Mouse (Mus musculus) lung, embryonic 16.5 days (tissue): ENCODE data around the gene Cma2. TPM values are rescaled to one million over a fixed set of nuclear protein-coding genes. Genes with fewer than 3 reads are reported as not detected.

Experiments used
- ATAC-seq: fragments of 200-750 bp; cut with Nextera tagmentation; 2 replicates; pipeline ENCODE4 v1.8.0; 2017; ENCODE audit warnings: low read depth, mild to moderate bottlenecking, moderate library complexity
- H3K27ac ChIP-seq: fragments of 300-500 bp; sonication (generic); 2 replicates; pipeline ENCODE4 v1.5.1; 2014; ENCODE audit warnings: mild to moderate bottlenecking, control low read depth, low read length
- H3K27me3 ChIP-seq: fragments of 300-500 bp; sonication (generic); 2 replicates; pipeline ENCODE4 v1.6.1; 2014; ENCODE audit warnings: low read depth, low read length, mixed read lengths; ENCODE audit not compliant: control insufficient read depth, insufficient read depth
- H3K36me3 ChIP-seq: fragments of 300-500 bp; sonication (generic); 2 replicates; pipeline ENCODE4 v1.6.1; 2014; ENCODE audit warnings: low read length; ENCODE audit not compliant: control insufficient read depth, insufficient read depth
- H3K4me1 ChIP-seq: fragments of 300-500 bp; sonication (generic); replicated peaks from 2 replicates; pipeline ENCODE4 v1.6.1; 2014; ENCODE audit warnings: low read length, mixed read lengths; ENCODE audit not compliant: control insufficient read depth, insufficient read depth
- H3K4me2 ChIP-seq: fragments of 300-500 bp; sonication (generic); 2 replicates; pipeline ENCODE4 v1.6.1; 2014; ENCODE audit warnings: low read depth, low read length, control low read depth
- H3K4me3 ChIP-seq: fragments of 300-500 bp; sonication (generic); 2 replicates; pipeline ENCODE4 v1.5.1; 2014; ENCODE audit warnings: mild to moderate bottlenecking, low read length, control low read depth
- H3K9ac ChIP-seq: fragments of 300-500 bp; sonication (generic); 2 replicates; pipeline ENCODE4 v1.6.1; 2014; ENCODE audit warnings: low read length, control low read depth
- H3K9me3 ChIP-seq: fragments of 300-500 bp; sonication (generic); 2 replicates; pipeline ENCODE4 v1.6.1; 2016; ENCODE audit warnings: low read length; ENCODE audit not compliant: control insufficient read depth
- WGBS: fragments of 180-500 bp; shearing (Covaris S2); extraction: QIAGEN DNeasy Blood & Tissue Kit; methylation state at CpG from one replicate; pipeline ENCODE4 v1.1.7; 2014; 5-methylcytosine and 5-hydroxymethylcytosine counted together
- polyA plus RNA-seq: library from polyadenylated mRNA; unstranded; fragments of >200 nt; fragmentation: Nextera tagmentation; extraction: Ambion mirVana; gene quantifications from 2 replicates; pipeline ENCODE4 v1.2.1, GENCODE M21; 2015

Cma2 gene
- not detected in 2 replicates for polyA plus RNA-seq

GRCm38 (mm10) chr14:55950346-55951030 lies at the start of gene Cma2:
TSS of gene Cma2 (plus strand) at chr14:55950980.
- Histone ChIP-seq H3K9me3 (no peaks in the 10 kb centered on the region), H3K4me1 (peaks cover 3% of the 10 kb centered on the region; the same call in 1 of the 2 replicates), H3K36me3 (no peaks in the 10 kb centered on the region), H3K27me3 (no peaks in the 10 kb centered on the region), H3K27ac (no peak within 1 kb of the TSS), H3K4me3 (no peak within 1 kb of the TSS), H3K4me2 (no peak within 1 kb of the TSS), H3K9ac (no peak within 1 kb of the TSS)
- 77% methylated on average over 6 of the region's 6 CpGs for WGBS
- ATAC-seq, result no peak

DNA sequence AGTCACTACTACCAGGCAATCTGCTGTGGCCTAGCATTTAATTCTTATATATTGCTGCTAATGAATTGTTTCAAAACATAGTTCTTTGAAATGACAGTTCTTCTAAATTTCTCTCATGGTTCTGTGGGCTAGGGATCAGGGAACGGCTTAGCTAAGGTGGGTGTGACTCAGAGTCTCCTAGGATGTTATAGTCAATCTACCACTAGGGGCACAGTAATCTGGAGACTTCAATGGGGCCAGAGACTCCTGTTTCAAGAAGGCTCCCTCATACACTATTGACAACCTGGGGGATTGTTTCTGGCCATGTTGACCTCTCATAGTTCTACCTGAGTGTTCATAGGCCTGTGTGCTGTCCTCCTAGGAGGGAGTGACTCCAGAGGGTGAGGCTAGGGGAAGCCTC lies 45.3 kb upstream of the Cma2 start:
- Histone ChIP-seq H3K9ac (no peak overlapping the region), H3K4me1 (peaks cover 5% of the 10 kb centered on the region; the same call in 1 of the 2 replicates), H3K4me2 (no peak overlapping the region), H3K27me3 (no peaks in the 10 kb centered on the region), H3K4me3 (no peak overlapping the region), H3K27ac (no peak overlapping the region), H3K9me3 (no peaks in the 10 kb centered on the region), H3K36me3 (no peaks in the 10 kb centered on the region)
- WGBS, result 14% methylated on average over 1 of the region's 1 CpGs
- ATAC-seq, result no peak

DNA sequence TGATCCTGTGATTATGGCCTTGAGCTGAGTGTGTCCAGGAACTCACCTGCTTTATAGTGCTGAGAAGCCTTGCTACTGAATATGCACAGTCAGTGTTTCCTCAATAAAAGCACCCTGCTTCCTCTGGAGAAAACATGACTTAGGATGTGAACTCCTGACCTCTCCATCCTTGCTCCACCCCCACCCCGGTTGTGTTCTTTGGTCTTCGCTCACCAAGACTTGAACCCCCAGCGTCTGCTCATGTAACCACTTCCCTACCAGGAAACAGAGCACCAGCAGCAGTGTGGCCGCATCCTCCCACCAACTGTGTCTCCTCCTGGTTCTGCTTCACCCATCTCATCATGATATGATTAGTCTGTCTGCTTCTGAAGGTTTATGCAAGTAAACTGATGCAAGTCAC lies 37.4 kb upstream of the Cma2 start:
- Histone ChIP-seq H3K9me3 (no peaks in the 10 kb centered on the region; the same call in 1 of the 2 replicates), H3K36me3 (no peaks in the 10 kb centered on the region), H3K4me2 (no peak overlapping the region), H3K4me1 (peaks cover 3% of the 10 kb centered on the region), H3K4me3 (no peak overlapping the region), H3K9ac (no peak overlapping the region), H3K27ac (no peak overlapping the region), H3K27me3 (no peaks in the 10 kb centered on the region)
- 43% methylated on average over 4 of the region's 4 CpGs for WGBS
- ATAC-seq, result no peak

- H3K4me3 ChIP-seq, result no peak overlapping the region
- peak; percentile 88 for ATAC-seq
- peaks cover 6% of the 10 kb centered on the region for H3K4me1 ChIP-seq
- WGBS, result 13% methylated on average over 14 of the region's 14 CpGs
- no peaks in the 10 kb centered on the region for H3K27me3 ChIP-seq
- H3K4me2 ChIP-seq, result no peak overlapping the region
- H3K36me3 ChIP-seq, result no peaks in the 10 kb centered on the region
- H3K9ac ChIP-seq, result 0 out of 2 replicates have a peak overlapping the region, but pooled peaks have one; percentile 37
- H3K9me3 ChIP-seq, result no peaks in the 10 kb centered on the region; the same call in 1 of the 2 replicates
- H3K27ac ChIP-seq, result 0 out of 2 replicates have a peak overlapping the region, but pooled peaks have one; percentile 4
These were observed 32.3 kb upstream of the Cma2 start for GRCm38 (mm10) chr14:55918240-55919082.

- no peak for ATAC-seq
- Histone ChIP-seq H3K4me1 (peaks cover 6% of the 10 kb centered on the region), H3K9me3 (no peaks in the 10 kb centered on the region), H3K9ac (no peak overlapping the region), H3K4me3 (no peak overlapping the region), H3K4me2 (no peak overlapping the region), H3K36me3 (no peaks in the 10 kb centered on the region), H3K27ac (no peak overlapping the region), H3K27me3 (no peaks in the 10 kb centered on the region)
- WGBS, result 23% methylated on average over 7 of the region's 7 CpGs
These were observed 28.1 kb upstream of the Cma2 start for GRCm38 (mm10) chr14:55922475-55923232.

GRCm38 (mm10) chr14:55926847-55927246 lies 23.9 kb upstream of the Cma2 start:
- no peak for ATAC-seq

GRCm38 (mm10) chr14:55929263-55929997 lies 21.4 kb upstream of the Cma2 start:
- Histone ChIP-seq H3K4me2 (no peak overlapping the region), H3K36me3 (no peaks in the 10 kb centered on the region), H3K9ac (no peak overlapping the region), H3K27ac (no peak overlapping the region), H3K27me3 (no peaks in the 10 kb centered on the region), H3K4me1 (peaks cover 2% of the 10 kb centered on the region; the same call in 1 of the 2 replicates), H3K9me3 (no peaks in the 10 kb centered on the region), H3K4me3 (no peak overlapping the region)
- no peak for ATAC-seq
- 49% methylated on average over 12 of the region's 12 CpGs for WGBS

More at GRCm38 (mm10) chr14:55926847-55927246, 23.9 kb upstream of the Cma2 start:
- no peak overlapping the region for H3K9ac ChIP-seq
- no peak overlapping the region for H3K4me2 ChIP-seq
- no peak overlapping the region for H3K27ac ChIP-seq
- H3K9me3 ChIP-seq, result no peaks in the 10 kb centered on the region
- 82% methylated on average over 4 of the region's 4 CpGs for WGBS
- H3K4me1 ChIP-seq, result no peaks in the 10 kb centered on the region; the same call in 1 of the 2 replicates
- H3K4me3 ChIP-seq, result no peak overlapping the region
- H3K27me3 ChIP-seq, result no peaks in the 10 kb centered on the region
- no peaks in the 10 kb centered on the region for H3K36me3 ChIP-seq

DNA sequence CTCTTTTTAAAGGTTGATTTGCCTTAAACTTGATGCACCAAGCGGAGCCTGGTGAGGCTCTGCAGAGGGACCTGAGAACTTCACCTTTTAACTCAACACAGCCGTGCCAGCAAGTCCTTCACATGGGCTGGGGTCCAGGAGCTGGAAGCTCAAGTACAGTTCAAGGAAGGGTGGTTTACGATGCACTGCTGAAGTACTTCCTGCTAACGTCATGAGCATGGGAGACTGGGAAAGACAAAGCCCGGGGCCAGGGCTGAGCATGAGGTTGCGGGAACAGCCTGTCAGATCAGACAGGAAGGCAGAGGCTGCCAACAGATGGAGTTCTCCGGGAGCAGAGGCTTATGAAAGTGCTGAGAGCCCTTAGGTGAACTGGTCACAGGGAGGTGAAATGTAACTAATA lies 17.2 kb upstream of the Cma2 start:
- ATAC-seq, result peak; percentile 98
- H3K27me3 ChIP-seq, result no peaks in the 10 kb centered on the region
- no peak overlapping the region for H3K27ac ChIP-seq
- no peaks in the 10 kb centered on the region for H3K9me3 ChIP-seq
- H3K4me2 ChIP-seq, result no peak overlapping the region; the same call in 1 of the 2 replicates
- 12% methylated on average over 7 of the region's 7 CpGs for WGBS
- H3K36me3 ChIP-seq, result no peaks in the 10 kb centered on the region
- H3K4me1 ChIP-seq, result peaks cover 2% of the 10 kb centered on the region; the same call in 1 of the 2 replicates
- no peak overlapping the region for H3K9ac ChIP-seq
- no peak overlapping the region for H3K4me3 ChIP-seq
